Mouse (Mus musculus) MEL (cell line): ENCODE measurements around the gene Yipf2. TPM values are rescaled to one million over a fixed set of nuclear protein-coding genes. Genes with fewer than 3 reads are reported as not detected.

Source experiments
- DNase-seq: peaks from one replicate; pipeline ENCODE4 v3.0.0; 2011; ENCODE audit warnings: low read depth, low spot score
- H3K27ac ChIP-seq: 2 replicates; pipeline ENCODE4 v1.5.1; 2012; ENCODE audit warnings: low read depth, mild to moderate bottlenecking, control low read depth, low read length, moderate library complexity; ENCODE audit not compliant: control insufficient read depth
- H3K27me3 ChIP-seq, 2 experiments: fragments of 150-350 bp in 1 of 2; sonication (generic) in 1 of 2; 2 replicates each; pipeline ENCODE4 v1.6.1; 2012; ENCODE audit warnings: low read length in 2 of 2, mild to moderate bottlenecking in 2 of 2, improper control_type of control experiment in 1 of 2, moderate library complexity in 1 of 2; ENCODE audit not compliant: insufficient read depth in 2 of 2, control insufficient read depth in 1 of 2
- H3K36me3 ChIP-seq, 2 experiments: 2 replicates each; pipeline ENCODE4 v1.6.1; 2012 to 2014; ENCODE audit warnings: low read length in 2 of 2, improper control_type of control experiment in 1 of 2, inconsistent platforms in 1 of 2, mild to moderate bottlenecking in 1 of 2; ENCODE audit not compliant: insufficient read depth in 2 of 2, control insufficient read depth in 1 of 2
- H3K4me1 ChIP-seq, 2 experiments: fragments of 150-350 bp in 1 of 2; sonication (generic) in 1 of 2; 2 replicates each; pipeline ENCODE4 v1.6.1; 2012; ENCODE audit warnings: low read length in 2 of 2, improper control_type of control experiment in 1 of 2, mild to moderate bottlenecking in 1 of 2; ENCODE audit not compliant: insufficient read depth in 2 of 2, control insufficient read depth in 1 of 2
- H3K4me3 ChIP-seq, 2 experiments: fragments of 150-350 bp in 1 of 2; sonication (generic) in 1 of 2; 2 replicates each; pipeline ENCODE4 v1.5.1; 2012; ENCODE audit warnings: low read depth in 2 of 2, low read length in 2 of 2, mild to moderate bottlenecking in 2 of 2, moderate library complexity in 2 of 2, control low read depth in 1 of 2, improper control_type of control experiment in 1 of 2; ENCODE audit not compliant: control insufficient read depth in 1 of 2, insufficient read depth in 1 of 2
- H3K79me2 ChIP-seq: 2 replicates; pipeline ENCODE4 v1.6.1; 2012; ENCODE audit warnings: mild to moderate bottlenecking, low read length, moderate library complexity; ENCODE audit not compliant: control insufficient read depth, poor library complexity, insufficient read depth
- H3K9ac ChIP-seq: 2 replicates; pipeline ENCODE4 v1.6.1; 2012; ENCODE audit warnings: low read depth, mild to moderate bottlenecking, control low read depth, low read length, moderate library complexity; ENCODE audit not compliant: control insufficient read depth, poor library complexity, severe bottlenecking
- H3K9me3 ChIP-seq: fragments of 150-350 bp; sonication (generic); replicated peaks from 2 replicates; pipeline ENCODE4 v1.6.1; 2012; ENCODE audit warnings: mild to moderate bottlenecking, low read length, improper control_type of control experiment, moderate library complexity; ENCODE audit not compliant: insufficient read depth
- BHLHE40 ChIP-seq: IDR thresholded peaks from 2 replicates; pipeline ENCODE4 v1.6.1; 2012; ENCODE audit warnings: low read depth, mild to moderate bottlenecking, inconsistent platforms, low read length, improper control_type of control experiment, borderline replicate concordance
- CHD2 ChIP-seq: IDR thresholded peaks from 2 replicates; pipeline ENCODE4 v1.6.1; 2011; ENCODE audit warnings: low read length, improper control_type of control experiment
- ELF1 ChIP-seq: IDR thresholded peaks from 2 replicates; pipeline ENCODE4 v1.6.1; 2014; ENCODE audit warnings: low read depth, mild to moderate bottlenecking, inconsistent platforms, low read length, improper control_type of control experiment, moderate library complexity
- ETS1 ChIP-seq: IDR thresholded peaks from 2 replicates; pipeline ENCODE4 v1.6.1; 2012; ENCODE audit warnings: low read depth, mild to moderate bottlenecking, inconsistent platforms, low read length, improper control_type of control experiment, moderate library complexity
- GATA1 ChIP-seq: IDR thresholded peaks from 2 replicates; pipeline ENCODE4 v1.6.1; 2011; ENCODE audit warnings: low read depth, low read length, improper control_type of control experiment
- HCFC1 ChIP-seq: IDR thresholded peaks from 2 replicates; pipeline ENCODE4 v1.6.1; 2012; ENCODE audit warnings: low read depth, mild to moderate bottlenecking, inconsistent platforms, low read length, improper control_type of control experiment, moderate library complexity
- JUND ChIP-seq: IDR thresholded peaks from 2 replicates; pipeline ENCODE4 v1.6.1; 2011; ENCODE audit warnings: low read depth, mild to moderate bottlenecking, improper control_type of control experiment, low read length
- KAT2A ChIP-seq: conservative IDR thresholded peaks from 2 replicates; pipeline ENCODE4 v1.6.1; 2012; ENCODE audit warnings: low read depth, low read length, improper control_type of control experiment, inconsistent platforms
- MAFK ChIP-seq: IDR thresholded peaks from 2 replicates; pipeline ENCODE4 v1.6.1; 2011; ENCODE audit warnings: low read depth, mild to moderate bottlenecking, low read length, improper control_type of control experiment, borderline replicate concordance
- MAX ChIP-seq: IDR thresholded peaks from 2 replicates; pipeline ENCODE4 v1.6.1; 2011; ENCODE audit warnings: low read length, improper control_type of control experiment
- MEF2A ChIP-seq: IDR thresholded peaks from 2 replicates; pipeline ENCODE4 v1.6.1; 2014; ENCODE audit warnings: low read depth, mild to moderate bottlenecking, inconsistent platforms, low read length, improper control_type of control experiment; ENCODE audit not compliant: poor library complexity, insufficient replicate concordance, severe bottlenecking; ENCODE audit errors: extremely low read depth
- MXI1 ChIP-seq: IDR thresholded peaks from 2 replicates; pipeline ENCODE4 v1.6.1; 2011; ENCODE audit warnings: mild to moderate bottlenecking, low read depth, low read length, improper control_type of control experiment
- MYB ChIP-seq: IDR thresholded peaks from 2 replicates; pipeline ENCODE4 v1.6.1; 2011; ENCODE audit warnings: mild to moderate bottlenecking, low read depth, low read length, improper control_type of control experiment
- NELFE ChIP-seq: IDR thresholded peaks from 2 replicates; pipeline ENCODE4 v1.6.1; 2011; ENCODE audit warnings: low read depth, low read length, improper control_type of control experiment
- NRF1 ChIP-seq: IDR thresholded peaks from 2 replicates; pipeline ENCODE4 v1.6.1; 2014; ENCODE audit warnings: low read depth, mild to moderate bottlenecking, inconsistent platforms, low read length, improper control_type of control experiment, moderate library complexity; ENCODE audit not compliant: poor library complexity, insufficient read depth, severe bottlenecking
- POLR2AphosphoS2 ChIP-seq: IDR thresholded peaks from 2 replicates; pipeline ENCODE4 v1.6.1; 2011; ENCODE audit warnings: low read length, improper control_type of control experiment
- POLR2AphosphoS5 ChIP-seq: IDR thresholded peaks from 2 replicates; pipeline ENCODE4 v1.6.1; 2012; ENCODE audit warnings: low read depth, borderline replicate concordance, mild to moderate bottlenecking, inconsistent platforms, low read length, moderate library complexity, mixed read lengths
- RAD21 ChIP-seq: IDR thresholded peaks from 2 replicates; pipeline ENCODE4 v1.6.1; 2011; ENCODE audit warnings: mild to moderate bottlenecking, low read depth, low read length, improper control_type of control experiment
- RCOR1 ChIP-seq: IDR thresholded peaks from 2 replicates; pipeline ENCODE4 v1.6.1; 2012; ENCODE audit warnings: low read depth, mild to moderate bottlenecking, inconsistent platforms, low read length, improper control_type of control experiment
- SIN3A ChIP-seq: IDR thresholded peaks from 2 replicates; pipeline ENCODE4 v1.6.1; 2012; ENCODE audit warnings: low read length, improper control_type of control experiment, inconsistent platforms
- SMC3 ChIP-seq: IDR thresholded peaks from 2 replicates; pipeline ENCODE4 v1.6.1; 2011; ENCODE audit warnings: low read depth, low read length, improper control_type of control experiment
- TAL1 ChIP-seq: IDR thresholded peaks from 2 replicates; pipeline ENCODE4 v1.6.1; 2012; ENCODE audit warnings: mild to moderate bottlenecking, inconsistent platforms, low read length, moderate library complexity, mixed read lengths
- TCF12 ChIP-seq: IDR thresholded peaks from 2 replicates; pipeline ENCODE4 v1.6.1; 2014; ENCODE audit warnings: low read depth, mild to moderate bottlenecking, inconsistent platforms, low read length, improper control_type of control experiment, moderate library complexity
- USF1 ChIP-seq: IDR thresholded peaks from 2 replicates; pipeline ENCODE4 v1.6.1; 2014; ENCODE audit warnings: low read depth, mild to moderate bottlenecking, inconsistent platforms, low read length, improper control_type of control experiment, moderate library complexity
- USF2 ChIP-seq, 2 experiments: IDR thresholded peaks; 2 replicates each; pipeline ENCODE4 v1.6.1; 2011 to 2012; ENCODE audit warnings: improper control_type of control experiment in 2 of 2, low read length in 2 of 2, borderline replicate concordance in 1 of 2, inconsistent platforms in 1 of 2, low read depth in 1 of 2, mild to moderate bottlenecking in 1 of 2; ENCODE audit not compliant: insufficient read depth in 1 of 2
- ZC3H11A ChIP-seq: IDR thresholded peaks from 2 replicates; pipeline ENCODE4 v1.6.1; 2012; ENCODE audit warnings: low read depth, mild to moderate bottlenecking, inconsistent platforms, low read length, improper control_type of control experiment
- ZKSCAN1 ChIP-seq: IDR thresholded peaks from 2 replicates; pipeline ENCODE4 v1.6.1; 2012; ENCODE audit warnings: low read depth, mild to moderate bottlenecking, inconsistent platforms, low read length, improper control_type of control experiment, moderate library complexity
- polyA plus RNA-seq, 2 experiments: library from polyadenylated mRNA; stranded (reverse) in 1 of 2; unstranded in 1 of 2; fragments of >175 nt in 1 of 2; fragments of >200 nt in 1 of 2; gene quantifications; 2 replicates each; pipeline versions ENCODE4 v1.2.1 to v1.2.4; 2012; ENCODE audit warnings: low replicate concordance in 2 of 2, low read depth in 1 of 2; ENCODE audit not compliant: insufficient read length in 2 of 2, insufficient read depth in 1 of 2, missing spikeins in 1 of 2
- total RNA-seq: library from RNA; depleted of rRNA; stranded (reverse); fragments of 300-350 nt; gene quantifications from 2 replicates; pipeline ENCODE4 v1.2.3, GENCODE M21; 2012

Yipf2 gene
- total and polyA plus RNA-seq, 3 experiments: 22.8 to 84.9 TPM; not detected in 1

DNA sequence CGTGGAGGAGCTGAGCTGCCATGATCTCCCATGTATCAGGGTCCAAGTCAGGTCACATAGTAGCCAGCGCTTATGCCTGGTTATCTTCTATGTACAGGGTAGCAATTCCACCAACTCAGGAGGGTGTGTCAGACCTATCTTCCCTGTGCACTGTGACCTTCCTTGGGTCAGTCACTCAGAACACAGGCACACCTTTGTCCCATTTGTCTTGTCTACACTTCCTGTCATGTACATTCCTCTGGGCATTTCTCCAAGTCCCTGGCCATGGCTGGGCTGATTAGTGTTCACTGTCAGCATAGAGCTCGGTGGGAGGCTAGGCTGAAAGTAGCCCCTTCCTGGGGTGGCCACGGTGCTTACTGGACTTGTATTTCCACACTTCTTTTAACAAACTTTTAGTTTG lies 34.3 kb downstream of the Yipf2 start (continued):
- 0 out of 2 replicates have a peak, but pooled peaks have one; percentile 9 for TF ChIP-seq USF1
- TF ChIP-seq HCFC1: no peak
- TF ChIP-seq SMC3: no peak
- peak; percentile 61 for TF ChIP-seq MAX
- 0 out of 2 replicates have a peak, but pooled peaks have one; percentile 10 for TF ChIP-seq NRF1
- TF ChIP-seq MXI1: no peak; the same call in 1 of the 2 replicates
- no peak for TF ChIP-seq ZKSCAN1
- TF ChIP-seq TCF12: peak; percentile 93
- no peak for TF ChIP-seq KAT2A
- peak; percentile 74; the same call in 1 of the 2 replicates for TF ChIP-seq POLR2AphosphoS5
- TF ChIP-seq USF2 (IDR thresholded peaks at IDR 0.05; ENCODE audit: borderline replicate concordance in 1 of 2, insufficient read depth in 1 of 2, low read depth in 1 of 2, low read length in 2 of 2): no peak
- TF ChIP-seq TAL1: peak; percentile 98
- no peak for TF ChIP-seq ELF1
- no peak for TF ChIP-seq NELFE
- TF ChIP-seq CHD2: no peak
- TF ChIP-seq MEF2A: no peak; the same call in 1 of the 2 replicates
- TF ChIP-seq RAD21: no peak

GRCm38 (mm10) chr9:21557556-21557955 lies 35.1 kb downstream of the Yipf2 start:
- Histone ChIP-seq H3K9me3 (no peaks in the 10 kb centered on the region), H3K9ac (no peak overlapping the region), H3K4me3 (no peak overlapping the region), H3K4me1 (peaks cover 21 to 35% of the 10 kb centered on the region in 2 experiments), H3K79me2 (peaks cover 55% of the 10 kb centered on the region), H3K27me3 (no peaks in the 10 kb centered on the region), H3K36me3 (peaks cover 33 to 53% of the 10 kb centered on the region in 2 experiments), H3K27ac (peak overlapping the region; percentile 38)
- DNase-seq: no peak
- TF ChIP-seq NRF1 (no peak), ETS1 (no peak), RCOR1 (no peak), JUND (no peak), BHLHE40 (no peak), HCFC1 (no peak), MYB (no peak), USF1 (no peak), SIN3A (no peak; the same call in 1 of the 2 replicates), ELF1 (no peak), MAFK (no peak), GATA1 (no peak), CHD2 (no peak), ZC3H11A (no peak), POLR2AphosphoS2 (no peak; the same call in 1 of the 2 replicates), NELFE (no peak)
